Mouse (Mus musculus): Measurements from ENCODE around the gene Slc11a2. TPM values are rescaled to one million over a fixed set of nuclear protein-coding genes. Genes with fewer than 3 reads are reported as not detected.
A peak's percentile ranks its signal among the peaks of the same experiment; 100 is the strongest.

The Slc11a2 gene
- polyA plus RNA-seq (2016; fragmentation: Nextera tagmentation; extraction: Ambion mirVana), result 23.9 and 27.1 TPM in 2 replicates

GRCm38 (mm10) chr15:100424396-100425122 is at the start of gene Slc11a2:
Gene Slc11a2, minus strand, starts transcription at chr15:100425072.
- Histone ChIP-seq H3K36me3 (no peaks in the 10 kb centered on the region), H3K9ac (no peak within 1 kb of the TSS), H3K4me3 (peak within 1 kb of the TSS; percentile 23), H3K27me3 (replicated peaks) (peaks cover 19% of the 10 kb centered on the region), H3K27ac (no peak within 1 kb of the TSS), H3K4me2 (replicated peaks) (peak within 1 kb of the TSS; percentile 77), H3K9me3 (no peaks in the 10 kb centered on the region), H3K4me1 (peaks cover 22% of the 10 kb centered on the region)
- 27% methylated on average over 17 of the region's 17 CpGs for WGBS
- ATAC-seq (ENCODE audit: low FRiP score, low read depth), result no peak

- Histone ChIP-seq H3K9ac (no peak overlapping the region), H3K36me3 (peaks cover 66% of the 10 kb centered on the region), H3K4me3 (no peak overlapping the region), H3K27ac (no peak overlapping the region), H3K4me1 (peaks cover 12% of the 10 kb centered on the region), H3K9me3 (no peaks in the 10 kb centered on the region), H3K27me3 (replicated peaks) (no peaks in the 10 kb centered on the region), H3K4me2 (replicated peaks) (no peak overlapping the region)
- 80% methylated on average over 7 of the region's 7 CpGs for WGBS
- ATAC-seq (ENCODE audit: low FRiP score, low read depth), result no peak
Measured at GRCm38 (mm10) chr15:100473926-100474503, 49.1 kb upstream of the Slc11a2 start.

- Histone ChIP-seq H3K9me3 (no peaks in the 10 kb centered on the region), H3K36me3 (peaks cover 28% of the 10 kb centered on the region), H3K9ac (0 out of 2 replicates have a peak overlapping the region, but pooled peaks have one; percentile 79), H3K4me1 (peaks cover 23% of the 10 kb centered on the region), H3K4me2 (replicated peaks) (peak overlapping the region; percentile 92), H3K27ac (no peak overlapping the region), H3K27me3 (replicated peaks) (no peaks in the 10 kb centered on the region), H3K4me3 (peak overlapping the region; percentile 64)
- no peak for ATAC-seq (ENCODE audit: low FRiP score, low read depth)
- 71% methylated on average over 10 of the region's 10 CpGs for WGBS
Measured at GRCm38 (mm10) chr15:100470037-100470436, 45.2 kb upstream of the Slc11a2 start.

GRCm38 (mm10) chr15:100469189-100469545 is 44.3 kb upstream of the Slc11a2 start:
- peak; percentile 45; the same call in 1 of the 2 replicates for ATAC-seq (ENCODE audit: low FRiP score, low read depth)
- H3K4me2 ChIP-seq (replicated peaks), result peak overlapping the region; percentile 92
- H3K27ac ChIP-seq, result peak overlapping the region; percentile 43; the same call in 1 of the 2 replicates
- peak overlapping the region; percentile 79 for H3K9ac ChIP-seq
- H3K36me3 ChIP-seq, result peaks cover 20% of the 10 kb centered on the region
- WGBS, result under 1% methylated on average over 19 of the region's 19 CpGs
- H3K4me3 ChIP-seq, result peak overlapping the region; percentile 64
- peaks cover 23% of the 10 kb centered on the region for H3K4me1 ChIP-seq
- no peaks in the 10 kb centered on the region for H3K27me3 ChIP-seq (replicated peaks)
- H3K9me3 ChIP-seq, result no peaks in the 10 kb centered on the region

- no peaks in the 10 kb centered on the region for H3K27me3 ChIP-seq (replicated peaks)
- ATAC-seq (ENCODE audit: low FRiP score, low read depth), result peak; percentile 91
- 2% methylated on average over 84 of the region's 84 CpGs for WGBS
- peak within 1 kb of the TSS; percentile 79 for H3K9ac ChIP-seq
- no peaks in the 10 kb centered on the region for H3K9me3 ChIP-seq
- peak within 1 kb of the TSS; percentile 92 for H3K4me2 ChIP-seq (replicated peaks)
- H3K36me3 ChIP-seq, result peaks cover 13% of the 10 kb centered on the region
- peak within 1 kb of the TSS; percentile 64 for H3K4me3 ChIP-seq
- H3K4me1 ChIP-seq, result peaks cover 23% of the 10 kb centered on the region
- peak within 1 kb of the TSS; percentile 43; the same call in 1 of the 2 replicates for H3K27ac ChIP-seq
Measured at GRCm38 (mm10) chr15:100468295-100469188, 43.7 kb upstream of the Slc11a2 start, which contains the start of gene Letmd1. Gene Letmd1, plus strand, starts transcription at chr15:100469023.

- peaks cover 23% of the 10 kb centered on the region for H3K4me1 ChIP-seq
- H3K9me3 ChIP-seq, result no peaks in the 10 kb centered on the region
- peaks cover 10% of the 10 kb centered on the region; the same call in 1 of the 2 replicates for H3K36me3 ChIP-seq
- H3K4me3 ChIP-seq, result peak overlapping the region; percentile 64
- H3K9ac ChIP-seq, result peak overlapping the region; percentile 79
- WGBS, result 44% methylated on average over 8 of the region's 8 CpGs
- no peaks in the 10 kb centered on the region for H3K27me3 ChIP-seq (replicated peaks)
- peak overlapping the region; percentile 92 for H3K4me2 ChIP-seq (replicated peaks)
- no peak for ATAC-seq (ENCODE audit: low FRiP score, low read depth)
- H3K27ac ChIP-seq, result no peak overlapping the region
Measured at GRCm38 (mm10) chr15:100467738-100468137, 42.9 kb upstream of the Slc11a2 start.

GRCm38 (mm10) chr15:100465432-100465831 is 40.6 kb upstream of the Slc11a2 start:
- Histone ChIP-seq H3K4me1 (peaks cover 22% of the 10 kb centered on the region), H3K4me2 (replicated peaks) (no peak overlapping the region), H3K27ac (no peak overlapping the region), H3K4me3 (no peak overlapping the region), H3K27me3 (replicated peaks) (no peaks in the 10 kb centered on the region), H3K36me3 (no peaks in the 10 kb centered on the region), H3K9me3 (no peaks in the 10 kb centered on the region), H3K9ac (no peak overlapping the region)
- WGBS, result 74% methylated on average over 2 of the region's 2 CpGs
- no peak for ATAC-seq (ENCODE audit: low FRiP score, low read depth)

- 30% methylated on average over 6 of the region's 6 CpGs for WGBS
- H3K27me3 ChIP-seq (replicated peaks), result no peaks in the 10 kb centered on the region
- H3K9ac ChIP-seq, result no peak overlapping the region
Measured at GRCm38 (mm10) chr15:100463712-100464111, 38.8 kb upstream of the Slc11a2 start.

GRCm38 (mm10) chr15:100462086-100462485 is 37.2 kb upstream of the Slc11a2 start:
- no peaks in the 10 kb centered on the region for H3K36me3 ChIP-seq
- H3K27me3 ChIP-seq (replicated peaks), result no peaks in the 10 kb centered on the region
- H3K9ac ChIP-seq, result no peak overlapping the region
- no peaks in the 10 kb centered on the region for H3K9me3 ChIP-seq
- H3K4me2 ChIP-seq (replicated peaks), result no peak overlapping the region
- no peak overlapping the region for H3K27ac ChIP-seq
- no peak overlapping the region for H3K4me3 ChIP-seq
- no peaks in the 10 kb centered on the region for H3K4me1 ChIP-seq
- ATAC-seq (ENCODE audit: low FRiP score, low read depth), result no peak
- 75% methylated on average over 5 of the region's 5 CpGs for WGBS

More at GRCm38 (mm10) chr15:100463712-100464111, 38.8 kb upstream of the Slc11a2 start:
- Histone ChIP-seq H3K4me2 (replicated peaks) (no peak overlapping the region), H3K36me3 (no peaks in the 10 kb centered on the region), H3K27ac (no peak overlapping the region), H3K9me3 (no peaks in the 10 kb centered on the region), H3K4me1 (peaks cover 11% of the 10 kb centered on the region), H3K4me3 (no peak overlapping the region)
- ATAC-seq (ENCODE audit: low FRiP score, low read depth), result no peak

GRCm38 (mm10) chr15:100461646-100462045 is 36.8 kb upstream of the Slc11a2 start:
- no peaks in the 10 kb centered on the region for H3K9me3 ChIP-seq
- no peak overlapping the region for H3K4me2 ChIP-seq (replicated peaks)
- no peaks in the 10 kb centered on the region for H3K4me1 ChIP-seq
- no peaks in the 10 kb centered on the region for H3K36me3 ChIP-seq
- no peak overlapping the region for H3K27ac ChIP-seq
- H3K9ac ChIP-seq, result no peak overlapping the region
- H3K4me3 ChIP-seq, result no peak overlapping the region
- whole genome bisulfite sequencing, result 75% methylated on average over 9 of the region's 9 CpGs
- no peak for ATAC-seq (ENCODE audit: low FRiP score, low read depth)
- H3K27me3 ChIP-seq (replicated peaks), result no peaks in the 10 kb centered on the region

GRCm38 (mm10) chr15:100460942-100461341 is 36.1 kb upstream of the Slc11a2 start:
- Histone ChIP-seq H3K4me2 (replicated peaks) (peak overlapping the region; percentile 37; the same call in 1 of the 2 replicates), H3K27me3 (replicated peaks) (no peaks in the 10 kb centered on the region), H3K9ac (no peak overlapping the region), H3K4me3 (no peak overlapping the region), H3K4me1 (no peaks in the 10 kb centered on the region), H3K36me3 (no peaks in the 10 kb centered on the region), H3K27ac (no peak overlapping the region), H3K9me3 (no peaks in the 10 kb centered on the region)
- WGBS, result 10% methylated on average over 12 of the region's 12 CpGs
- ATAC-seq (ENCODE audit: low FRiP score, low read depth), result no peak

GRCm38 (mm10) chr15:100458055-100458454 is 33.2 kb upstream of the Slc11a2 start:
- H3K9me3 ChIP-seq, result no peaks in the 10 kb centered on the region
- no peak overlapping the region for H3K4me3 ChIP-seq
- ATAC-seq (ENCODE audit: low FRiP score, low read depth), result no peak
- H3K27ac ChIP-seq, result no peak overlapping the region
- no peak overlapping the region for H3K9ac ChIP-seq
- no peaks in the 10 kb centered on the region for H3K4me1 ChIP-seq
- H3K36me3 ChIP-seq, result no peaks in the 10 kb centered on the region
- WGBS, result 41% methylated on average over 10 of the region's 10 CpGs
- H3K27me3 ChIP-seq (replicated peaks), result no peaks in the 10 kb centered on the region
- H3K4me2 ChIP-seq (replicated peaks), result no peak overlapping the region
